Mouse (Mus musculus): ENCODE measurements around the gene Hist1h4d. TPM values are rescaled to one million over a fixed set of nuclear protein-coding genes. Genes with fewer than 3 reads are reported as not detected.
"Not testable (repeated sequence)": the region's sequence is repeated elsewhere in the genome, so short reads cannot be mapped to it uniquely, and the experiment has no call there.

Hist1h4d gene
- polyA plus RNA-seq, 1 experiment from 2014 or later: 37.3 TPM

- Histone ChIP-seq H3K9me3 (no peaks in the 10 kb centered on the region), H3K4me1 (replicated peaks) (peaks cover 28% of the 10 kb centered on the region), H3K4me2 (peak within 1 kb of the TSS; percentile 81), H3K27me3 (no peaks in the 10 kb centered on the region), H3K27ac (replicated peaks) (peak within 1 kb of the TSS; percentile 96), H3K36me3 (no peaks in the 10 kb centered on the region), H3K9ac (peak within 1 kb of the TSS; percentile 80), H3K4me3 (peak within 1 kb of the TSS; percentile 45)
- ATAC-seq (ENCODE audit: low read depth): peak; percentile 91
- 0% methylated on average over 18 of the region's 18 CpGs for WGBS
Measured at GRCm38 (mm10) chr13:23571022-23571503, 10.3 kb upstream of the Hist1h4d start, which contains the start of the genes Hist1h2ae and Hist1h2bg. Hist1h2ae (minus strand) TSS chr13:23571220. Hist1h2bg (plus strand) TSS chr13:23571396.

GRCm38 (mm10) chr13:23571504-23572217 lies 9.7 kb upstream of the Hist1h4d start:
- peaks cover 34% of the 10 kb centered on the region for H3K4me1 ChIP-seq (replicated peaks)
- not testable (repeated sequence) for ATAC-seq (ENCODE audit: low read depth)

GRCm38 (mm10) chr13:23572218-23573033 lies 9.0 kb upstream of the Hist1h4d start:
- Histone ChIP-seq H3K4me3 (peak overlapping the region; percentile 45), H3K27ac (replicated peaks) (peak overlapping the region; percentile 96), H3K9me3 (no peaks in the 10 kb centered on the region), H3K27me3 (no peaks in the 10 kb centered on the region), H3K9ac (peak overlapping the region; percentile 80), H3K4me1 (replicated peaks) (peaks cover 42% of the 10 kb centered on the region), H3K36me3 (no peaks in the 10 kb centered on the region), H3K4me2 (peak overlapping the region; percentile 81)
- WGBS: 35% methylated on average over 2 of the region's 2 CpGs
- ATAC-seq (ENCODE audit: low read depth): no peak

More at GRCm38 (mm10) chr13:23571504-23572217, 9.7 kb upstream of the Hist1h4d start:
- not testable (repeated sequence) for H3K27me3 ChIP-seq, H3K36me3 ChIP-seq, H3K9me3 ChIP-seq
- Histone ChIP-seq H3K4me3 (peak overlapping the region; percentile 45), H3K9ac (peak overlapping the region; percentile 80), H3K27ac (replicated peaks) (peak overlapping the region; percentile 96), H3K4me2 (peak overlapping the region; percentile 81)
- under 1% methylated on average over 14 of the region's 34 CpGs for WGBS

GRCm38 (mm10) chr13:23573034-23573897 lies 8.1 kb upstream of the Hist1h4d start:
- peak overlapping the region; percentile 45 for H3K4me3 ChIP-seq
- peak overlapping the region; percentile 81 for H3K4me2 ChIP-seq
- not testable (repeated sequence) for H3K36me3 ChIP-seq; H3K27me3 ChIP-seq; ATAC-seq (ENCODE audit: low read depth); H3K9me3 ChIP-seq
- 11% methylated on average over 20 of the region's 20 CpGs for WGBS
- H3K9ac ChIP-seq: peak overlapping the region; percentile 80
- peaks cover 42% of the 10 kb centered on the region for H3K4me1 ChIP-seq (replicated peaks)
- H3K27ac ChIP-seq (replicated peaks): peak overlapping the region; percentile 96

GRCm38 (mm10) chr13:23573898-23574524 lies 7.4 kb upstream of the Hist1h4d start, which contains the start of the genes Hist1h2bf and Hist1h2ad:
Hist1h2bf (minus strand) TSS chr13:23574196.
Hist1h2ad (plus strand) TSS chr13:23574381.
- Histone ChIP-seq H3K4me3 (peak within 1 kb of the TSS; percentile 45), H3K4me1 (replicated peaks) (peaks cover 42% of the 10 kb centered on the region), H3K9ac (peak within 1 kb of the TSS; percentile 80), H3K4me2 (peak within 1 kb of the TSS; percentile 81), H3K27ac (replicated peaks) (peak within 1 kb of the TSS; percentile 84)
- not testable (repeated sequence) for H3K9me3 ChIP-seq, H3K27me3 ChIP-seq, H3K36me3 ChIP-seq
- peak; percentile 88 for ATAC-seq (ENCODE audit: low read depth)
- WGBS: under 1% methylated on average over 42 of the region's 42 CpGs

GRCm38 (mm10) chr13:23574546-23575170 lies 6.7 kb upstream of the Hist1h4d start:
- Histone ChIP-seq H3K9ac (peak overlapping the region; percentile 59; the same call in 1 of the 2 replicates), H3K4me3 (peak overlapping the region; percentile 45), H3K4me1 (replicated peaks) (peaks cover 42% of the 10 kb centered on the region), H3K4me2 (peak overlapping the region; percentile 81), H3K27ac (replicated peaks) (peak overlapping the region; percentile 84)
- H3K36me3 ChIP-seq, H3K9me3 ChIP-seq, H3K27me3 ChIP-seq: not testable (repeated sequence)
- ATAC-seq (ENCODE audit: low read depth): peak; percentile 6; the same call in 1 of the 2 replicates
- WGBS: under 1% methylated on average over 7 of the region's 39 CpGs

GRCm38 (mm10) chr13:23575271-23575851 lies 6.0 kb upstream of the Hist1h4d start, which contains the start of gene Hist1h3d:
Hist1h3d (plus strand) TSS chr13:23575763.
- Histone ChIP-seq H3K4me3 (peak within 1 kb of the TSS; percentile 42), H3K4me1 (replicated peaks) (peaks cover 38% of the 10 kb centered on the region), H3K4me2 (peak within 1 kb of the TSS; percentile 81), H3K9me3 (no peaks in the 10 kb centered on the region), H3K27me3 (no peaks in the 10 kb centered on the region), H3K27ac (replicated peaks) (peak within 1 kb of the TSS; percentile 84), H3K9ac (peak within 1 kb of the TSS; percentile 78), H3K36me3 (no peaks in the 10 kb centered on the region)
- under 1% methylated on average over 18 of the region's 18 CpGs for WGBS
- peak; percentile 60 for ATAC-seq (ENCODE audit: low read depth)

GRCm38 (mm10) chr13:23575864-23576313 lies 5.5 kb upstream of the Hist1h4d start:
- under 1% methylated on average over 14 of the region's 40 CpGs for WGBS
- not testable (repeated sequence) for H3K27me3 ChIP-seq; H3K36me3 ChIP-seq; H3K9me3 ChIP-seq; ATAC-seq (ENCODE audit: low read depth)
- H3K4me1 ChIP-seq (replicated peaks): peaks cover 39% of the 10 kb centered on the region
- peak overlapping the region; percentile 81 for H3K27ac ChIP-seq (replicated peaks)
- H3K9ac ChIP-seq: peak overlapping the region; percentile 78
- H3K4me3 ChIP-seq: peak overlapping the region; percentile 42
- H3K4me2 ChIP-seq: peak overlapping the region; percentile 81

GRCm38 (mm10) chr13:23576351-23576881 lies 5.0 kb upstream of the Hist1h4d start:
- ATAC-seq (ENCODE audit: low read depth): no peak
- Histone ChIP-seq H3K4me3 (peak overlapping the region; percentile 42), H3K27ac (replicated peaks) (peak overlapping the region; percentile 68), H3K27me3 (no peaks in the 10 kb centered on the region), H3K4me2 (peak overlapping the region; percentile 81), H3K9me3 (no peaks in the 10 kb centered on the region), H3K9ac (peak overlapping the region; percentile 78), H3K36me3 (no peaks in the 10 kb centered on the region), H3K4me1 (replicated peaks) (peaks cover 41% of the 10 kb centered on the region)
- 8% methylated on average over 7 of the region's 7 CpGs for WGBS

All from neural tube, embryonic 13.5 days (tissue).